Mouse (Mus musculus): ENCODE data around the gene 2310022B05Rik. TPM values are rescaled to one million over a fixed set of nuclear protein-coding genes. Genes with fewer than 3 reads are reported as not detected.

2310022B05Rik gene
- total RNA-seq (2021): 10 to 100 TPM; 31.7 to 42.0 TPM
- long read RNA-seq, experiment 1, transcript 2310022B05Rik-201 (4 exons, 3,307 nt): major isoform, 134 of 148 reads
- long read RNA-seq, experiment 1, partial matches to known transcripts: 1 of 148 reads
- long read RNA-seq, experiment 1, other reads (novel, unspliced or antisense): 13 of 148 reads
- long read RNA-seq, experiment 2, transcript 2310022B05Rik-201 (4 exons, 3,307 nt): major isoform, 85 of 97 reads
- long read RNA-seq, experiment 2, partial matches to known transcripts: 0 of 97 reads
- long read RNA-seq, experiment 2, other reads (novel, unspliced or antisense): 12 of 97 reads

DNA sequence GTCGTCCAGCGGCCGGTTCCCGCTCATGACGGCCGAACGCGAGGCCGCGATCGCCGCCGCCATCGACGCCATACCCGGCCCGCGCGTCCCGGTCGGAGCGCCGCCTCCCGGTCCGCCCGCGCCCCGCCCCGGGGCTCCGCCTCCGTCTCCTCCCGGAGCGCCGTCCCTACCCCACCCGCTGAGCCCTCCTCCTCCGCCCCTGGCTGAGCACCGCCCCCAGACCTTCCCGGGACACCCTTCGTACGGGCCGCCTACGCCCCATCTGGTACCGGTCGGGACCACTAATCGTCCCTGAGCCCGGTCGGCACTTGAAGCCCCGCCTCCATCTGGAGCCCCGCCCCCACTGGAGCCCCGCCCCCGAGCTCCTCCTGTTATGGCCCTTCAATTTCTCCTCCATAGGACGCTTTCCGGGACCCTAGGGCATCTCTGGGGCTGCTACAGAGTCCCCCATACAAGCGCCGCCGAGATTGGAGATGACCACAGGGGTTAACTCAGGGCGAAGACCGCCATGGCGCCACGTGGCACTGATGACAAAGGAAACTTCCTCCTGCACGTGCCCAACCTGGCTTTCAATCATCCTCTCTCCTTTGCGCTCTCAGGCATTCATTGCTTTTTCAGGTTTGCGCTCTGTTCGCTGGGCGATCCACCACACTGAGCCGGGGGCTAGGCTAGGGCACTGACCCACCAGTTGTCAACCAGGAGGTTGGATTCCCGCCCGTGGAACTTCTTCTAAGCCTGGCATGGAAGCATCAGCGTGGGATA, at the start of gene 2310022B05Rik:
2310022B05Rik (minus strand) TSS at position 258 of the 762 bp plus-strand sequence.
- peak; percentile 83 for DNase-seq

DNA sequence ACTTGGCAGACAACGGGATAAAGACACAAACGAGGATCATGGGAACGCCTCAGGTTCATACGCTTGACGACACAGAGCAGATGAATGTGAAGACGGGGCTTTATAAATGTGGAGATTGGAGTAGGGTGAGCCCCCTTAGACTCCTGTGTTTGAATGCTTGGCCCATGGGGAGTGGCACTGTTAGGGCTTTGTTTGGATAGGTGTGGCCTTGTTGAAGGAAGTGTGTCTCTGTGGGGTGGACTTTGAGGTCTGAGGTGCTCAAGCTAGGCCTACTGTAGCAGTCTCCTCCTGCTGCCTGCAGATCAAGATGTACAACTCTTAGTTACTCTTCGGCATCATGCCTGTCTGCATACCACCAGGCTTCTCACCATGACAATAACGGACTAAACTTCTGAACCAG, 42.7 kb upstream of the 2310022B05Rik start:
- no peak for DNase-seq

DNA sequence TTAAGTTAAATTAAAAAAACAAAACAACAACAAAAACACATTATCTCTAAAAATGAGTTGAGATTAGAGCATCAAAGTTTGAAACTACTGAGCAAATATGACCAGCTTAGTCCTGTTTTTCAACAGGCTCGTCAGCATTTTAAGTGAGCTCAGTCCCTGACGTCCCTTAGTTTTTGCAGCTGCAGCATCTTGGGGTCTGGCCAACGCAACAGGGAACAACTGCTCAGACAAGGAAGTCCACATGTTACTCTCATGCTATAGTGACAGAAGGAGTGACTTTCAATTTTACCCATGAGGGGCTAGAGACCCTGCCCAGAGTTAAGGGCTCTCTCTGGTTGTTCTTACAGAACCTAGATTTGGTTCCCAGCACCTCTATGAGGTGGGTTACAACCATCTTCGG, 41.2 kb upstream of the 2310022B05Rik start:
- no peak for DNase-seq

DNA sequence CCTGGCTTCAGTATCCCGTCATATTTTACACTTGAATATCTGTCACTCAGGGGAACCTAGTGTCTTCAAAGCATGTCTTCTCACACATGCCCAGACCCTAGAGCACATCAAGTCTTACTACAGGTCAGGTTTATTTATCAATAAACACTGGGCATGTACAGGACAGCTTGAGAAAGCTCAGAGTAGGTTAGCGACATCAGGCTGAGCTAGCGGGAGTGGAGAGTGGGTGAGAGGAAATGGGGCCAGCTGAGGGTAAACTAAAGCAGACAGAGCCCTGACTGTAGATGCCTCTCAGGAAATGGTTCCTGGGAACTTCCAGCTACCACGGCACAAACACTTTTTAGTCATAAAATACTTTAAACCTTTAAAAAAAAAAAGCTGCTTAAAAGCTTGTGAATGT, 40.4 kb upstream of the 2310022B05Rik start:
- no peak for DNase-seq

DNA sequence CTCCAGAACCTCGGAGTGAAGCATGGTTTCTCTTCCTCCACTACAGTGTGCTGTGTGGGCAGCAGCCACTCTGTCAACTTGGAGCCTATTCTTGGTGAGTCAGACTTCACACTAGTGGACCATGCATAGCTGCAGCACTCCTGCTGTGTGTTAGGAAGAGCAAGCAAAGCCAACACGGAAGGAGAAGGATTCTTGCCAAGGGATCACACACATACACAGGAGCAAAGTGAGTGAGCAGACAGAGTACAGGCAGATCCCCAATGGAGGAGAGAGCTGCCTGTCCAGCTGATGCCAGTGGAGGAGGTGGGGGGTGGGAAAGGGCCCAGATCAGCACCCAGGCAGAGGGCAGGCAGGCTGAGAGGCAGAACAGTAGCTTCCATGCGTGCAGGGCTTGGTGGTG, 39.0 kb upstream of the 2310022B05Rik start:
- no peak for DNase-seq

DNA sequence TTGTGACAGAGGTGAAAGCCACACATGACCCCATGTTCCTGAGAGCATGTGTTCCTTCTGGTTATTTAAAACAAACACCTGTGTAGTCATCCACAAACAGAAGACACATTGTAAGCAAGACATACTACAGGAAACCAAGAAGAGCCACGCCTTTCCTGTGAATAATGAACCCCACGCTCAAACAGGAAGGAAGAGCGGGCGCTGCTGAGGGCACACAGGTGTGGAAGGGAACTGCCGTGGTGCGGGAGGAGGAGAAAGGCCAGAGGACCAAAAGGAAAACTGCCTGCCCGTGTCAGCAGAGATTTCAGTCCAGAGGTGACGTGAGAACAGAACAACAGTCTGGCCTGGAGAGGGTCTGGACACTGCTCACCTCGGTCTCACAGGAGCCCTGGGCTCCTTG, 37.9 kb upstream of the 2310022B05Rik start:
- DNase-seq: no peak

DNA sequence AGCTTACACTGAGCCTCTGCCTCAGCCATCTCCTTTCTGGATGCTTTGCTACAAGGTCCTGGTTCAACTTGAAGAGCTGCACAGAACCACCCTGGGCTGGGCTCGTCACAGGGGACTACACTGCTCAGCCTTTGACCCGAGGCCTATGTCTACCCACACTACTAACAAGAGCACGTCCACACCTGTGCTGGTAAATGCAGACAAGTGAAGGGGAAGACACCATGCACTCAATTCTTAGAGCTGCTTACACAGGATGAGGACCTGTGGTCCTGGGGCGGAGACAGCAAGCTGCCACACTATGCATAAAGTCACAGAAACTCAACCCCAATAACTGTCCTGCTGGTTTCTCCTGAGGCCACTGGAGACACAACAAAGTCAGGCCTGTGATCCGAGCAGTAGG, 37.1 kb upstream of the 2310022B05Rik start:
- no peak for DNase-seq

DNA sequence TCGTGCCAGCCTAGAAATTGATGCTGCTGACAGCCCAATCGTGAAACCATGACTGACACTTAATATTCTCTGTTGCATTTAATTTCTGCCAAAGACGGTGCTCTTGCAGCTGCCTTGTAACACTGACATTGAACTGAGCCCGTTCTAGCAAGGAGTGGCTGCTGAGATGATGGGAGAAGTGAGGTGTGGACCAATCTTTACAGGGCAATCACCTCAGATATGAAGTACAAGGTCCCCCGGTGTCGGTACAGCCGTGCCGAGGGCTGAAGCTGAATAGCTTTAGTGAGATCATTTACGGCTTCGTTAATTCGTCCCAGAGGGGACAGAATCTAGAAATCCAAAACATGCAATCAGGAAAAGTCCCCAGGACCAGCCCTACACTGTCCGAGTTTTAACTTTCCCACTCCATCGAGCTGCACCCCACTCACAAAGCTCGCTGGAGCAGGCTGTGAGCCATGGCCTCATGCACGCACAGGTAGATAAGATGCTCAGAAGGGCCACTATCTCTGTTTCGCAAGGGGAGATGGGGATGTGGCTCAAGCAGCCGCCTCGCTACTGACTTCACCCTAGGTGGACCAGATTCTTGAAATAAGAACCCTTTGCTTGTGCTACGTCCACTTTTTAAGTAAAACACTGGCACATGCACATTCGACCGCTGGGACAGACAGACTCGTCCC, 32.4 kb upstream of the 2310022B05Rik start:
- no peak for DNase-seq

DNA sequence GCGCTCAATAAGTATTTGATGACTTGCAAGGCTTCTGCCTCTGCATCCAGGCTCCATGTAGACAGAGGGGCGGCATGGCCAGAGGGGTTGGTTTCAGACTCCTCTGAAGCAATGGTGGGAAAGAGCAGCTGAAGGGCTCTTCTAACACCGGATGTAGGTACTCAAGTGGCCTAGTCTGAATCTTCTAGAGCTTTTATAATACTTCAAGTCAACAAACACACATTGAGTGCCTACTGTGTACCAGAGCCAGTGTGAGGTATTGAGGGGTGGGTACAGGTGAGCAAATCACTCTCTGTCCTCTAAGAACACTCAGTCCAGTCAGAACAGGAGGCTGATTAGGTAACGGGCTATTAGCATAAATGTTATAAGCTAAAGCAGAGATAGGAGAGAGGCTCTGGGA, 28.5 kb upstream of the 2310022B05Rik start:
- no peak for DNase-seq

DNA sequence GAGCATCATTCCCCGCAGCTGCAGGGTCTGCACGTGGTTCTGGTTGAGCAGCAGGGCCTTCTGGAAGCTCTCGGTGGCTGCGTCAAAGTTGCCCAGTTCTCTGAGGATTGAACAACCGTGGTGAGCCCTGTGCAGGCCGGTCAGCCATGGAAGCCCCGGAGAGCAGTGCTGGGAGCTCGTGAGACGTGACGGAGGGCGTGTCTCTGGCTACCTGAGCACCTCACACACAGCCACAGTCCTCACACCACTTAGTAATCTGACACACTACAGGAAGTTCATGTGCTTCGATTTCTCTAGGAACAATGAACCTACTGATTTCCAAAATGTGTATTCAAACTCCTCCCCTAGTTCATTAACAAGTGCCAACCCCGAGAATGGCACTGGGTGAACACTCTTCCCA, 25.7 kb upstream of the 2310022B05Rik start:
- DNase-seq: no peak

DNA sequence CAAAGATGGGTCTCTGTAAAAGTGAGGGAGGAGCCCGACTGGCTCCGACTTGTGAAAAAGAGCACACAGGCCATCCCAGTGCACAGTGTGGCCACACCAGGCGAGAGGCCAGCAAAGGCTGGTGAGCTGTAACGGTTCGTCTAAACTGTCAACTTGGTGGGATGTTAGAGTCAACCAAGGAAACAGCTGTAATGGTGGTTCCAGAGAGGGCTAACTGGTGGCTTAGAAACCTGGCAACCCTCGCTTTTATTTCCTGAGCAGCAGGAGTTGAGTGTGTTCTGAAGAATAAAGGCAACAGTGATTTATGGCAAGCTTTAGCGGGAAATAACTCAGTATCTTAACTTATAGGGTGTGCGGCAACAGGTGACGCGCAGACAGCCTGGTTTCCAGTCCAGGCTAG, 19.0 kb upstream of the 2310022B05Rik start:
- DNase-seq: no peak

DNA sequence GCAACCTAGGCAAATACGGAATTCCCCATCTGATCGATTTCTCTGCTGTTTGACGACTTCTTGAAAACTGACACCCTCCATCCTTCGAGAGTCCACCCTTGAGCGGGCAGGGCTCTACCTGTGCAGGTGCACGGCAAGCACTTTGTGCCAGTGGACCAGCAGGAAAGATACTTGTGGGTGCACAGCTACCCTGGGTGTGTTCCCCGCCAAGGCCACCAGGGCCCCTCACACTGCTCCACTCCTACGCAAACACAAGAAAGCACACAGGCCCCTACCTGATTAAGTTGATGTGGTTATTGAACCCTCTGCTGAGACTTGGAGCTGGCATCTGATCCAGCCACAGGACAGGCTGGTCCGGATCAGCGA, 18.6 kb upstream of the 2310022B05Rik start:
- no peak for DNase-seq

DNA sequence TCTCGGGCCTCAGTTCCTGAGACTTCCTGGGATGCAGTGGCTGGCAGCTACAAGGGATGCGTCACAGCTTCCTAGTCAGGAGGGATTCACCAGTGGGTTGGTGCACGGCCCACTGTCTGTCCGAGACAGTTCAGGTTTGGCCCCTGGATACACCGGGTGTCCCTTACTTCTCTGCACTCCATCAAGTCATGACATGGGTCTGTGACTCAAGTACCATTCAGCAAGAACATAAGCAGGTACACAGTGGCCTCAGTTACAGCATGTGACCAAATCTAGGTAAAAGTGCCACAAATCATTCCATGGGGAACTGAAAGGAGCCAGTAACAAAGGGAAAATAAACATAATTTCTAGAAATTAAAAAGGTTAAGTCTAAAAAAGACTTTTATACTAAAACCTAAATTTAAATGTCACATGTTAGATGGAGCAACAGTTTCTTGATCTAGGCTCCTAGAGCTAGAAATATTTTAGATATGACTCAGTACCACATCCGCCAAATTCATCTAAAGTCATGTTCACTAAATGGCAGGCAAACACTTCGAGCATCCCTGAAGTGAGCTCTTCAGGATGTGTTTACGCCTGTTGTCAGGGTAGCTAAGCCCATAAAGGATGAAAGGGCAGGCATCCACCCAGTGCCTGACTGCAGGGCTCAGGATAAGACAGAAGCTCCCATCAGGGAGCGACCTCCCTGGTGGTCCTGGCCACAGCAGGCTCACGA, 18.1 kb upstream of the 2310022B05Rik start:
- no peak for DNase-seq

DNA sequence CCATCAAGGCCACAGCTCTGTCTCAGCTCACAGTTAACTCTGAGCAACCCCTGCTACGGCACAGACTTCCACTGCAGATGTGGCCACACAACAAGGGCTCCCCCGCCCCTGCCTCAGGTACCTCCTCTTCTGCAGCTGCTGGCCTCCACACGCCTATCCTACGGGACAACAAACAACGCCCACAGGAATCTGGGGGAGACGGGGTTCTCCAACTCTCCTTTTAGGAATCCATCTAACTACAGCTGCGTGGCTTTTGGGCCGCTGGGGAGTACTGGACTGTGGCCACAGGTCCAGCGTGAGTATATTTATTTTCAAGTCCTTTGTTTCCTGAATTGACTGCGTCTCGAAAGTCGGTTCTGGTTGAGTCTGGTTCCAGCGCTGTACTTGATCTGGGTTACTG, 15.1 kb upstream of the 2310022B05Rik start:
- DNase-seq: no peak

DNA sequence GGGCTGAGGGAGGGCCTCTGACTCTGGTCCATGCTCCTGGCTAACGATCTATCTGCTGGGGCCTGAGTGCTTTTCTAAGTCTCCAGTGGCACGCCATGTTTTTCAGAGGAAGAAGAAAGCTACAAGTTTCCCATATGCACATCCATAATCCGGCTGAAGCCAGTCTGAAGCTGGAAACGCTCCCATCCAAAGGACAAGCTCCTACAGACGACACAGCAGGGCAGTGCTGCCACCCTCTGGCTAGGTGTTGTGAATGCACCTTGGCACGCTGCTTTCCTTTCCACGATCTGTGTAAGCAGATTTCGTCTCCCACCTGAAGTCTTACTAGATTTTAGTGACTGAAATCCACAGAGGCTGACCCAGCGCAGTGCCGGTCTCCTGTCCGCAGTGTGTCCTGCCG, 14.3 kb upstream of the 2310022B05Rik start:
- peak; percentile 80 for DNase-seq

DNA sequence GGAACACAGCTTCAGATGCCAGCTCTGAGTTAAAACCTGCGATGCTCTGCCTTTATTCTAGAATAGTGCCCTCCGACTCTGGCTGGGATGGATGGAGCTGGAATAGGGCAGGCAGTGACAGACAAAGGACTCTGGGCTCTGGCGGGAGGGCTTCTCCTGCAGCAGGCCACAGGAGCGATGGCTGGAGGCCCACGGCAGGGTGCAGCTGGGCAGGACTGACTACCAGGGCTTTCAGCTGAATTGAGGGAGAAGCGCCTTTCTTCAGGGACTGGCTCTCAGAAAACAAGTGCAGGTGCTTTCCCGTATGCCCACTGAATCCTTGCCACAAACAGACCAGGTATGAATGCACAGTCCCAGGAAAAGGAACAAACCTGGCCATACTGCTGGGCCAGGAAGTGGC, 13.9 kb upstream of the 2310022B05Rik start:
- DNase-seq: no peak

DNA sequence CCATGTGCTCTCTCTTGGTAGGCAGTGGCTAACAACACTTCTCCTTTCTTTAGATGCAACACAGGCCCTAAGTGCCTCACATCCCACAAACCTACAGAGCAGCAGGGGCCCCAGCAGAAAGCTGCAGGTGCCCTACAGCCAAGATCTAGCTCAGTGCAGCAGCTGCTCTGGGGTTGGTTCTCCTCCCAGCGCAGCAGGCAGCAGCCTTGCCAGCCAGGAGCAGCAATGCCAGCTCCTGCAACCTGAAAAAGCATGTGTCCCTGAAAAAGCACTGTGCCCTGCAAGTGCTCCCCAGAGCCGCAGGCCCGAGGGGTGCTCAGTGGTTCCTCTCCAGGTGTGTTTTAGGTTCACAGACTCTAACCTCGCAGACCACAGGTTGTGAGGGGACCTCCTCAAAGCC, 13.5 kb upstream of the 2310022B05Rik start:
- no peak for DNase-seq

DNA sequence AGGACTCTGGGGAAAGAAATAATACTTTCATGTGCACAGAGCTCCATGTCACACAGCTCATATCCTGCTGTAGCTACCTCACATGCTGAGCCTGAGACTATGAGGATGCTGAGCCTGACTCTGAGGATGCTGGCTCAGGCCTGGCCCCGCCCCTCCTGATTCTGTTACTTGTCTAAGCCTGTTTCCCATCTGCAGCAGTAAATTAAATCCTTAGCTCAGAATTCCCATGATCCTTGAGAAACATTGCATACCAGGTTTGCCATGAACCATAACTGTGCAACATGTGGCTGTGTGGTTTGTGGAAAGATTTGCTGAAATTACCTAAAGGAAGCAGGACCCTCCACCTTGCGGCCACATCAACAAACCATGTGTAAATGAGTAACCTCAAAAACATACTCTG, 9.2 kb upstream of the 2310022B05Rik start:
- DNase-seq: no peak

DNA sequence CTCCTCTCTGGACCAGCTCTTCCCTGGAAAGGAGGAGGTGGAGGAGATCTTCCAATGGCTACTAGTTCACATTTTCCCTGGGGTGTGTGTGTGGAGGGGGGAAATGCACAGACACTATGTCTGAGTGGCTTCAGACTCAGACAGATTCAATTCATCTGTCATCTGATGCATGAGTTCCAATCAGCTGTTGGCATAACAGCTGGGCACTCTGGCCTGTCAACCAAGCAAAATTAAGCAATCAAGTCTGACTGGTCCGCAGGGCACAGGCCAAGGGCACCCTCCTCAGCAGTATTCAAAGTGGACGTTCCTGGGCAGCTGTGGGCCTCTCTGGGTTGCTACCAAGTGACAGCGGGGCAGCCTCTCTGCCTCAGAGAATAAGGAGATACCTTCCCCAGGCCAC, 5.6 kb upstream of the 2310022B05Rik start:
- no peak for DNase-seq

DNA sequence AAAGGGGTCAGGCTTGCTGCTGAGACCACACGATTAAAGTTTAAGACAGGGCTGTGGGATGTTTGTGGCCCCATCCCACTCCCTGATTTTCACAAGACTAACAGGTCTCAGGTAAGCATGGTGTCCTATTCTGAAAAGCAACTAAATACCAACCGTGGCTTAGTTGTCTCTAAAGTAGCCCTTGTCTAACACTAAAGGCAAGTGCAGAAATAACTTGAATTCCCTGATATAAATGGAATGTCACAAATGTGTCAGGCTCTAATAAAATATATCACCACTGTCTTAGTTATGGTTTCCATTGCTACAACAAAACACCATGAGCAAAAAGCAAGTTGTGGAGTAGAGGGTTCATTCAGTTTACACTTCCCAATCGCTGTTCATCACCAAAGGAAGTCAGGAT, 1.2 kb upstream of the 2310022B05Rik start:
- DNase-seq: no peak

DNA sequence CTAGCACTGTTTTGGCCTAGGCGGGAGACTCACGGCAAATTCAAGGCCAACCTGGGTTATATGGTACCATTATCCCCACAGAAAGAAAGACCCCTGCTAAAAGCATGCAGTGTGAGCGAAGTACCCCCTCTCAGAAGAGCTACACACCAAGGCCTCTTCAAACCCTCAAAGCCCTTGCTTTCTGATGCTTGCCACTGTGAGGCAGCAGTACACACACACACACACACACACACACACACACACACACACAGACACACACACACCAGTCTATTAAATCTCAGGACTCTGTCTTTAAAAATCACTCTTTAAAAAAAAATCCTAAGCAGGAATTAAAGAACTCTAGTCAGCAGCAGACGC, 683 bp upstream of the 2310022B05Rik start:
- DNase-seq: no peak

DNA sequence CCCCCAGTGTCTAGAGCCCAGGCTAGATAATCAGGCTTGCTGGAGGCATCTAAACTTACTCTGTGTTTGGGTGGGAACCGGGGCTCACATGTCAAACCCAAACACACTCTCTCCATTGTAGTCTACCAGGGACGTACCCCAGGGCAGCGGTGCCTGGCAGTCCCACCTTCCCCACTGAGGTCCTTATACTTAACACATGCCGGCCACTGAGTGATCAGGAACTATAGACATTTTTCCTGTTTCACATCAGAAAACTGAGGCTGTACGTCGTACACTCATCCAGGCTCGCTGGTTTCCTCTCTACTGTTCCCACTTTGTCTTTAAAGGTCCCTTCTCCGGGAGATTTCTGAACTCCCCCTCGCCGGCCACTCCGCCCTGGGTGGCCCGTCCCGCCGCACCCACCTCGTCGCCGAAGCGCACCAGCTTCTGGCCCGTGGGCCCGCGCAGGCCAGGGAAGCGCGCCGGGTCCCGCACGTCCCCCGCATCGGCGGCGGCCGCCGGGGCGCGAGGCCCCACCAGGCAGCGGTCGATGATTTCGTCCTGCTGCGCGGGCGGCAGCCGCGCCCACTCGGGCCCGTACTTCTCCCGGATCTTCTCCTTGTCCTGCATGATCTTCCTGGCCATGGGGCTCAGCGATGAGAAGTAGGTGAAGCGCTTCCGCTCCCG, 590 bp downstream of the 2310022B05Rik start:
- DNase-seq: peak; percentile 35

Data from gastrocnemius, postnatal 10 days (tissue).